Mouse (Mus musculus) 3T3-L1 (cell line): Measurements from ENCODE around the gene Sv2a.
A peak's percentile ranks its signal among the peaks of the same experiment; 100 is the strongest.

Experiments
- DNase-seq: peaks from one replicate; pipeline ENCODE4 v3.0.0-alpha.2; 2015; ENCODE audit warnings: low read depth, low spot score

The Sv2a gene

GRCm38 (mm10) chr3:96243921-96244572 lies 63.1 kb downstream of the Sv2a start:
- peak; percentile 32 for DNase-seq
